Mouse (Mus musculus) inflammation-experienced regulatory T-cells, adult 16 weeks (primary cell): Measurements from ENCODE around the gene Vmn1r76. TPM values are rescaled to one million over a fixed set of nuclear protein-coding genes. Genes with fewer than 3 reads are reported as not detected.

Experiments used
- polyA plus RNA-seq: library from polyadenylated mRNA; unstranded; fragments of 100-300 nt; shearing (Covaris generic); gene quantifications from one replicate; pipeline ENCODE4 v1.2.1, GENCODE M21; 2017

Vmn1r76 gene
- polyA plus RNA-seq, result not detected

GRCm38 (mm10) chr7:11938113-11938512 lies at the start of gene Vmn1r76:
Vmn1r76 (minus strand) TSS chr7:11938213.

GRCm38 (mm10) chr7:11874330-11874729 lies 63.7 kb downstream of the Vmn1r76 start, which contains the start of gene Vmn1r75:
Vmn1r75 (plus strand) TSS chr7:11874630.

Other genes with a start within 250 kb of the Vmn1r76 start
- gene Vmn1r73, start 207.9 kb downstream of the Vmn1r76 start, polyA plus RNA-seq, result not detected
- not detected for gene Vmn1r74, start 104.2 kb downstream of the Vmn1r76 start, polyA plus RNA-seq
- gene Vmn1r75, start 63.6 kb downstream of the Vmn1r76 start, polyA plus RNA-seq, result not detected
- not detected for gene Vmn1r77, start 98.5 kb upstream of the Vmn1r76 start, polyA plus RNA-seq
- 0.22 TPM for gene Vmn1r78, start 212.0 kb upstream of the Vmn1r76 start, polyA plus RNA-seq
- gene Vmn1r79, start 233.1 kb upstream of the Vmn1r76 start, polyA plus RNA-seq, result not detected